Mouse (Mus musculus) layer of hippocampus, postnatal 25 days (tissue): ENCODE results near the gene Ube2j2. TPM values are rescaled to one million over a fixed set of nuclear protein-coding genes. Genes with fewer than 3 reads are reported as not detected.

Experiments
- DNase-seq, 2 experiments: peaks; one replicate each; pipeline ENCODE4 v3.0.0; 2022; ENCODE audit warnings: mixed read lengths in 2 of 2, low spot score in 1 of 2; ENCODE audit errors: extremely low spot score in 1 of 2
- total RNA-seq, 2 experiments: library from RNA; stranded (reverse); gene quantifications; 2 replicates each; pipeline ENCODE4 v1.2.3; 2021

Ube2j2 gene
- total RNA-seq: 10 to 100 TPM; 71.5 to 73.6 TPM

DNA sequence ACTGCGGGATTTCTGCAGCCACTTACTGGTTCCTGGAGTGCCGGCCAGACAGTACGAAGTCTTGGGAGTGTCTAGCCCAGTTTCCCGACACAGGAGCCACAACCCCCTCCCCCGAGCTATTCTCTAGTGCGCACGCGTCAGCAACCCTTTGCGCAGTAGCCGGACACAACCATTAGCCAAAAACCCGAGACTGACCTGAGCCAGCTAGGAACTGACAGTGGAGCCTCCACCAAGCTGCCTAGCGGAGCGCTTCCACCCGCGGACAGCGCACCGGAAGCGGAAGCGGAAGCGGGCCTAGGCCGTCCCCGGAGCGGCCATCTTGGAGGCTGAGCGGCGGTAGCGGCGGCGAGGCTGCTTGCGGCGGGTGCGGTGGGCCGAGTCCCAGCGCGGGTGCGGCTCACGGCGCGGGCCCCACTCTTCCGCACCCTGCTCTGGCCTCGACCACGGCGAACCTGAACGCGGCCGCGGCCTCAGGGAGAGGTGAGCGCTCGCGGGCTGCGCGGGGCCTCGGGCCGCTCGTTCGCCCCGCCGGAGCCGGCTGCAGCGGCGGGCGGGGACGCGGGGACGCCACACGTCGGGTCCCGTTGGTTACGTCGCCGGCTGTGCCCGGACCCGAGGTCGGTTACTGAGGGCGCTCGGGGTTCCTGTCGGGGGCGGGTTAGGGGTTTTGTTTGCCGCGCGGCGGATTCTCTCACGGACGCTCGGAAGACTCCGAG is at the start of gene Ube2j2:
Gene Ube2j2 (plus strand): TSS at position 298 of the 716 bp plus-strand sequence.
- peak; percentile 93 to 98 for DNase-seq

DNA sequence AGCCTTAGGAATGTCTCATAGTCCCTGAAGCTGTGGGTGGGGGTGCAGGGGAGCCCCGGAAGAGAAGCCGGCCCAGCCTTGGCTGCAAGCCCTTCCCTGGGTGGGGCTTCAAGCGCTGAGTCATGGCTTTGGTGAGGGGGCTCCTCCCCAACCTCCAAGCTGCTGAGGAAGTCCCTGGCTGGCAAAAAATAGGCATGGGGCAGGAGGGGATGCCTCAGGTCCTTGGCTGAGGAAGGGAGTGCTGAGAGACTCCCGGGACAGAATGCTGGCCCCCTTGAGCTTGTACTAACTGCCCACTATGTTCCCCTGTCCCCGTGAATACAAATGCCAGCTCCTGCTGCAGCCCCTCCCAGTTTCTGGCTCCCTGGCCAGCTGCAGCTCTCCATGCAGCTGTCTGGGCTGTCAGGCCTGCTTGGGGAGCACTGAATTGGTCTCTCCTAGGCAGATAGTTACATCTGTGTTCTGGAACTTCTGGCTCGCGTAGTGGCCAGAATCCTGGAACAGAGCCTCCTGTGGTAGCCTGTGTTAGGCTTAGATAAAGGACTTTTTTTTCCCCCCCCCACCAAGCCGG is 49.2 kb upstream of the Ube2j2 start:
- DNase-seq: peak; percentile 40 to 54

- peak; percentile 66 to 72 for DNase-seq
Measured at GRCm38 (mm10) chr4:155895216-155895615, 48.4 kb upstream of the Ube2j2 start.

DNA sequence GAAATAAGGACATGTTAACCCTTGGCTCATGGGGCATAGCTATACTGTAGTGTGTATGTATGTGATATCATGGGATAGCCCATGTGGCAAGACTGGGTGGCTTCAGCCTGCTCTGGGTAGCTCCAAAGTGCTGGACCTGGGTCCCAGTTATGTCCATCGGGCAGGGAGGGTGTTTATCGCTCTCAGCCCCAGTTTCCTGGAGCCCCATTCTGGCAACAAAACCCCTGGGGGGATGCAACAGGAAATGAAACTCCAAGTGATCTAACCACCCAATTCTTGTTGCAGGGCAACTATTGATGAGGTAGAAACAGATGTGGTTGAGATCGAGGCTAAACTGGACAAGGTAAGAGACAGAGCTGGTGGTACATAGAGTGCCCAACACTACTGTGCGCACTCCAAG is 47.8 kb upstream of the Ube2j2 start:
- peak in 1 of 2 experiments; percentile 2 for DNase-seq

GRCm38 (mm10) chr4:155896461-155896860 is 47.2 kb upstream of the Ube2j2 start:
- no peak for DNase-seq

DNA sequence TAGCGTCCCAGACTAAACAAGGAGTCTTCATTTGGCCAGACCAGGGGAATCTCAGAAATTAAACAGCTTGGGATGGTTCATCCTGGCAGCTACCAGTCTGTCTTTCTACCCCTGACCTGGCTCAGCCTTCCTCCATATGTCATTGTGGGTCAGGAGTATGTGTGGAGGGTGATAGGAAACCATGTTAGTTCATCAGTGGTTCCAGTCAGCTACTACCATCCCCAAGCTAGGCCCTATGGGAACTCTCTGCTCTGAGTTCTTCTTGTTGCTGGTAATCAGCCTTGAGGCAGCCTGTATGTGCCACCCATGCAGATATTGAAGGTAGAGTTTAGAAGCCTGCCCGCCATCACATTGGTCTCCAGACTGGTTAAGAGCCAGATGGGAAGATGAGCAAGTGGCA is 45.3 kb upstream of the Ube2j2 start:
- peak in 1 of 2 experiments; percentile 1 for DNase-seq

DNA sequence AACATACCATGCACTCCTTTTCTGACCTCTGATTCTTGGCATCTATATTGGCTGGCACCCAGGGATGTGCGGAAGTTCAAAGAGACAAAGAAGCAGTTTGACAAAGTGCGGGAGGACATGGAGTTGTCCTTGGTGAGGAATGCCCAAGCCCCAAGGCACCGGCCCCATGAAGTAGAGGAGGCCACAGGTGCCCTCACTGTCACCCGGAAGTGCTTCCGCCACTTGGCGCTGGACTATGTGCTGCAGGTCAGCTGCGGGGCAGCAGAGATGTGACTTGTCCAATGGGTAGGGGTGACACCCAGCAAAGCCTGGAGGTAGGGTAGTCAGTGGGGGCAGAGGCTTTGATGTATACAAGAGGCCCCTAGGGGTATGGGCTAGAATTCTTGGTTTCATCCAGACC is 44.3 kb upstream of the Ube2j2 start:
- DNase-seq: peak in 1 of 2 experiments; percentile 1

DNA sequence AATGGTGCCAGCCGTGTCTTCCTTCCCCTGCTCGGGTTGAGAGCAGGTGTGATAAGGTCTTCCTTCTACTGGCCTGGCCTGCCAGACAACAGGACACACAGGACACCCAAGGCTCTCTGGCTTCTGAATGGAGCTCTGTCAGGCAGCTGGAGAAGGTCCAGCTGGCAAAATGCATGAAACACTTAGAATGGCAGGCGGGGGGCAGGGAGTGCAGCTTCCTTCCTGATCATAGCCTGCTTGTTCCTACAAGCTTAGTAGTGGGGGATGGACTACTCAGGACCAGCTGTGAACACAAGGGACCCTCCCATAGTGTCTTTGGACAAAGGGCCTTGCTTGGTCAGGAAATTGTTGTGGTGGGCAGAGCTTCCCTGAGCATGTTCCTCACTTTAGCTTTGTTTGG is 42.4 kb upstream of the Ube2j2 start:
- DNase-seq: peak in 1 of 2 experiments; percentile 37

DNA sequence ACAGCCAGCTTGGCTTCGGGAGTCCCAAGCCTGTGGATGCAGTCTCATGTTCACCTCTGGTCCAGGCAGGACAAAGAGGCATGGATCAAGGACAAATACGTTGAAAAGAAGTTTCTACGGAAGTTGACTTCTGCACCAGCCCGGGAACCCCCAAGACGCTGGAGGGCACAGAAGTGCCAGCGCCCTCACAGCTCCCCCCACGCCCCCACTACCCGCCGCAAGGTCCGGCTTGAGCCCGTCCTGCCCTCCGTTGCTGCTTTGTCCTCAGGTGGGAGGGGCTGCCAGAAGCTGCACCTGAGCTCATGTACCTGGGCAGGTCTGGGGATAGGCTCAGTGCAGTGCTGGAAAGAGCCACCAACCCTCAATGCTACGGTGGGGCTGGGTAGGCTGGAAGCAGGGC is 40.4 kb upstream of the Ube2j2 start:
- peak in 1 of 2 experiments; percentile 1 for DNase-seq

DNA sequence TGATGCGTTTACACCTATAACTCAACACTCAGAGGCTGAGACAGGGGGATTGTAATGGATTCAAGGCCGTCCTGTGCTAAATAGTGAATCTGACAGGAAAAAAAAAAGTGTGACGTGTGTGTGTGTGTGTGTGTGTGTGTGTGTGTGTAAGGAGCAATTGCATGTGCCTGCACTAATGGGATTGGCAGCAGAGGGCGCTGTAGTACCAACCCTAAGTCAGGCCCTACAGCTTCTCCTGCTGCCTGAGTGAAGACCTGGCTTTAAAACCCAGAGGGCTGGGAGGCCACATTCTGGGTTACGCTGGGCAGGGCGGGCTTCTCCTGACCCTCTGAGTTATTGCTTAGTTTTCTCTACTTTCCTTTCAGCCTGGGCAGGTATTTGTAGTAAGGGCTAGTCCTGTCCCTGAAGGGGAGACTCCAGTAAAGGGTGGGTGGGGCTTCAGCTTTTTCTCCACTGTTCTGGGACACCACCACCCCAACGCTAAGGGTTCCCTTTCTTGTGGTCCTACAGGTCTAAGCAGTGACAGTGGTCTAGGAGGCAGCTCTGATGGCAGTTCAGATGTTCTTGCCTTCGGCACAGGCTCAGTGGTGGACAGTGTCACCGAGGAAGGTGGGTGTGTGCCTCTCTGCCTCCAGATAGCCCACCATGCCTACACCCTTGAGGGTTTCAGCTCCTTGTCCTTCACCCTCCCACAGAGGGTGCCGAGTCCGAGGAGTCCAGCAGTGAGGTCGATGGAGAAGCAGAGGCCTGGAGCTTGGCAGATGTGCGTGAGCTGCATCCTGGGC is 39.1 kb upstream of the Ube2j2 start:
- peak in 1 of 2 experiments; percentile 47 for DNase-seq

GRCm38 (mm10) chr4:155905634-155906033 is 38.0 kb upstream of the Ube2j2 start:
- DNase-seq: peak in 1 of 2 experiments; percentile 1

- no peak for DNase-seq
Measured at GRCm38 (mm10) chr4:155906125-155906524, 37.5 kb upstream of the Ube2j2 start.

- DNase-seq: peak in 1 of 2 experiments; percentile 3
Measured at GRCm38 (mm10) chr4:155907003-155907402, 36.6 kb upstream of the Ube2j2 start.

GRCm38 (mm10) chr4:155908281-155908680 is 35.4 kb upstream of the Ube2j2 start:
- DNase-seq: peak in 1 of 2 experiments; percentile 3

- peak in 1 of 2 experiments; percentile 2 for DNase-seq
Measured at GRCm38 (mm10) chr4:155908751-155909150, 34.9 kb upstream of the Ube2j2 start.

DNA sequence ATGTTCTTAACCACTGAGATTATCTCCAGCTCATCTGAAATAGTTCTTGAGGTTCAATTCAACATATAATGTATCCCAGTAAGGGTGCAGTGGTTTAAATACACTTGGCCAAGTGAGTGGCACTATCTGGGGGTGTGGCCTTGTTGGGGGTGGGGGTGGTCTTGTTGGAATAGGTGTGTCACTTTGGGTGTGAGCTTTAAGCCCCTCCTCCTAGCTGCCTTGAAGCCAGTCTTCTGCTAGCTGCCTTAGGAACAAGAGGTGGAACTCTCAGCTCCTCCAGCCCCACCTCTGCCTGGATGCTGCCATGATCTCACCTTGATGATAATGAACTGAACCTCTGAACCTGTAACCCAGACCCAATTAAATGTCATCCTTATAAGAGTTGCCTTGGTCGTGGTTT is 11.6 kb upstream of the Ube2j2 start:
- DNase-seq: no peak

- DNase-seq: peak in 1 of 2 experiments; percentile 22
Measured at GRCm38 (mm10) chr4:155943049-155943452, 580 bp upstream of the Ube2j2 start.

DNA sequence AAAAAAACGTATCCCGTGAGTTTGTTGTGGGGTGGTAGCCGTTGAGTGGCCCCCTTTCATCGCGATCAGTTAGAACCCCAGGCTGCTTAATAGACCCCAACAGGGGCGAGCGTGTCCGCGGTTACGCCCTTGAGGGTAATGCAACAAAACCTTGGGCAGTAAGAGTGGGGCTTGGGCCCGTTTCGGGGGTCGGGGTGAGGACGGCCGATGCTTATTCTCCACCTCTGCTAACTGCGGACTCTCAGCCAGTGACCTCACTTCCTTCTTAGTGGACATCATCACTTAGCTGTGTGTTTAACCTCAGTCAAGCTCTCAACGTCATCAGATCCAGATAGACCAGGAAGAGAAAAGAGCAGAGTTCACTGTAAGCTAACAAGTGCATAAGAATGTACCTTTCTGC is 640 bp downstream of the Ube2j2 start:
- DNase-seq: no peak

DNA sequence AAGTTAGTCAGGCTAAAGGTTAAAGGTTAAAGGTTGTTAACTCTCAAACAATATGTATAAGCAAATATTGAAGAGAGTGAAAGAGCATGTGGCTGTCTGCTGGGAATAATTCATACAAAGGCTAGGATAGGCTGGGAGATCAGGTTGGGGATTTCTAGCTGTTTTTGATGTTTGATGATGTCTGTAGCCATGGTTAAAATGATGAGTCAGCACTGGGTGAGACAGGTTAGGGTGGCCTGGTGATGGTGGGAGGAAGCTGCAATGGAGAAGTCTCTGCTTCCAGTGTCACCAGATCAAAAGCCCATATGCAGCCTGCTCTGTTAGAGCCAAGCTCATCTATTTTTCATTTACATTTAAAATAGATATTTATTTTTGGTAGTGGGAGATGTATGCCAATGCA is 3.5 kb downstream of the Ube2j2 start:
- DNase-seq: no peak

DNA sequence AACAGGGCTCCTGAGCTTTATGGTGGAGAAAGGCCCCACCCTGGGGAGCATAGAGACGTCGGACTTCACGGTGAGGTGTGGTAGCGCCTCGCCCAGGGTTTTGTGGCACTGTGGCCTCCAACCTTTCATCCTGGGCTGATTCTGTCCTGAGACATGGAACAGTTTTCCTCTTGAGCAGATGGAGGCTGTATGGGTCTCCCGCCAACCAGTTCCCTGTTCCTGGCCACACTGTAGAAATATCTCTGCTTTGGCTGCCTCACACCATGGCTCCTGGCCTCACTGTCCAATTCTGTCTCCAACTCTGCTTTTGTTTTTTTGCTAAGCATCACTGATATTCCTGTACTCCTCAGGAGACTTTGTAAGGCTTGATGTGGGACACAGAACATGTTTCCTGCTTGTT is 11.9 kb downstream of the Ube2j2 start:
- DNase-seq: no peak

DNA sequence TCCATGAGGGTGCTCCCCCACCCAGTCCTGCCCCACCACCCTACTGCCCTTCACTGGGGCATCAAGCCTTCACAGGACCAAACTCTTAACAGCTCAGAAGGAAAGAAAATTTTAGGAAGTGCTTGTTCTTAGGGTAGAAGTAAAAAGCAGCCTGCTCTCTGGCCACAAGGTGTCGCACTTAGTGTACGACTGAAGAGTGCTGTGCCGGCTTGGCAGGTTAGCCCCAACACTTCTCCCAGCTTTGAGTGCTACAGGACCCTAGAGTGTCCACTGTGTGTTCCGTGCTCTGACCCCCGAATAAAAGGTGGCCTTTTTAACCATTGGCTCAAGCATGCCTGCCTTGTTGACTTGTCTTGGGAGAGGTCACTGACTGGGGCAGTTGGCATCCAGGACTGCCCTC is 15.6 kb downstream of the Ube2j2 start:
- peak; percentile 42 to 73 for DNase-seq
